Comparison of ENCODE assay signal across 8 mouse cellular contexts in genomic region chr13:13349288-13349687, GRCm38 (mm10). TPM values are rescaled to one million over a fixed set of nuclear protein-coding genes. Genes with fewer than 3 reads are reported as not detected.
DNase-seq lines count a peak whose midpoint lies in the region; ATAC-seq and TF ChIP-seq lines count a peak whose summit lies in the region.

No protein-coding gene starts in this region.

- peak; percentile 28; the same call in 1 of the 2 replicates for TF ChIP-seq CTCF in hindbrain, postnatal 0 days (IDR thresholded peaks at IDR 0.05; ENCODE audit: low read depth)
- peak; percentile 64 for TF ChIP-seq CTCF in liver, embryonic 14.5 days (IDR thresholded peaks at IDR 0.05; ENCODE audit: low read depth)

- H3K36me3 ChIP-seq in hindbrain, postnatal 0 days (ENCODE audit: insufficient read depth, low read length), result no peaks in the 10 kb centered on the region
- no peaks in the 10 kb centered on the region for H3K36me3 ChIP-seq in hindbrain, embryonic 16.5 days (ENCODE audit: control insufficient read depth, insufficient read depth, low read length)
- H3K36me3 ChIP-seq in ES-E14 (ENCODE audit: control insufficient read depth, insufficient read depth, low read length, poor library complexity, severe bottlenecking), result no peaks in the 10 kb centered on the region
- H3K36me3 ChIP-seq in liver, embryonic 14.5 days (replicated peaks; ENCODE audit: control insufficient read depth, insufficient read depth, low read depth), result no peaks in the 10 kb centered on the region

- H3K9me3 ChIP-seq in hindbrain, postnatal 0 days (ENCODE audit: low read length), result no peaks in the 10 kb centered on the region
- H3K9me3 ChIP-seq in hindbrain, embryonic 16.5 days (ENCODE audit: control insufficient read depth, low read length), result no peaks in the 10 kb centered on the region
- no peaks in the 10 kb centered on the region for H3K9me3 ChIP-seq in ES-E14 (ENCODE audit: control insufficient read depth, insufficient read depth, low read depth, low read length)
- H3K9me3 ChIP-seq in liver, embryonic 14.5 days (ENCODE audit: control insufficient read depth, low read length), result no peaks in the 10 kb centered on the region

- in situ Hi-C loops in ES-E14 (cut with MboI; ENCODE audit: low sequenced_read_pairs in 2 of 2, unreplicated experiment in 2 of 2), result loop anchor here in 1 of 2 experiments (25.0 kb wide), 1 partner anchor 762 kb away; no protein-coding TSS in a partner anchor

- no peak overlapping the region for H3K27ac ChIP-seq in hindbrain, postnatal 0 days
- H3K27ac ChIP-seq in hindbrain, embryonic 16.5 days (ENCODE audit: low read depth, low read length), result no peak overlapping the region
- no peak overlapping the region for H3K27ac ChIP-seq in ES-E14 (ENCODE audit: insufficient read depth, low read depth, low read length, poor library complexity, severe bottlenecking)
- H3K27ac ChIP-seq in liver, embryonic 14.5 days, result no peak overlapping the region

- TF ChIP-seq EP300 in liver, embryonic 14.5 days (IDR thresholded peaks at IDR 0.05; ENCODE audit: low read depth), result no peak

- H3K4me3 ChIP-seq in hindbrain, postnatal 0 days (ENCODE audit: low read length), result no peak overlapping the region
- H3K4me3 ChIP-seq in hindbrain, embryonic 16.5 days (ENCODE audit: low read length), result no peak overlapping the region
- H3K4me3 ChIP-seq in ES-E14 (ENCODE audit: insufficient read depth in 1 of 2, low read depth in 1 of 2, low read length in 2 of 2, poor library complexity in 1 of 2, severe bottlenecking in 1 of 2), result no peak overlapping the region
- no peak overlapping the region for H3K4me3 ChIP-seq in liver, embryonic 14.5 days (ENCODE audit: insufficient read depth in 1 of 2, low read depth in 2 of 2, low read length in 2 of 2)

- no peak for ATAC-seq in hindbrain, postnatal 0 days
- no peak for ATAC-seq in hindbrain, embryonic 16.5 days
- no peak for ATAC-seq in liver, embryonic 14.5 days (ENCODE audit: insufficient read depth)
- no peak for ATAC-seq in erythroblast, adult 5-6 weeks (replicated peaks; ENCODE audit: low FRiP score, poor library complexity, severe bottlenecking)

- peak; percentile 21 for DNase-seq in hindbrain, postnatal 0 days (ENCODE audit: low spot score)
- DNase-seq in ES-E14 (ENCODE audit: low read depth, low spot score), result peak; percentile 63
- DNase-seq in brain, adult 2 months (ENCODE audit: low read depth, low spot score), result peak; percentile 20
- DNase-seq in gastrocnemius, postnatal 4 days (ENCODE audit: low spot score in 2 of 2), result peak; percentile 51 to 66
- DNase-seq in liver, embryonic 14.5 days (ENCODE audit: low read depth in 3 of 3, low spot score in 3 of 3), result peak; percentile 4 to 39 (median 30)
- DNase-seq in retina, postnatal 7 days (ENCODE audit: low read depth, low spot score), result peak; percentile 3

- 69% methylated on average over 4 of the region's 4 CpGs for WGBS in hindbrain, postnatal 0 days
- WGBS in hindbrain, embryonic 16.5 days, result 69% methylated on average over 4 of the region's 4 CpGs
- 58% methylated on average over 4 of the region's 4 CpGs for WGBS in liver, embryonic 14.5 days (ENCODE audit: insufficient replicate concordance)

- H3K4me2 ChIP-seq in hindbrain, postnatal 0 days (ENCODE audit: low read depth, low read length), result no peak overlapping the region
- H3K4me2 ChIP-seq in hindbrain, embryonic 16.5 days (ENCODE audit: low read length), result no peak overlapping the region
- H3K4me2 ChIP-seq in liver, embryonic 14.5 days (ENCODE audit: low read depth), result no peak overlapping the region

- no peaks in the 10 kb centered on the region for H3K4me1 ChIP-seq in hindbrain, postnatal 0 days (ENCODE audit: insufficient read depth, low read length)
- H3K4me1 ChIP-seq in hindbrain, embryonic 16.5 days (ENCODE audit: control insufficient read depth, insufficient read depth, low read depth, low read length), result no peaks in the 10 kb centered on the region
- peaks cover 0 to 3% of the 10 kb centered on the region in 2 experiments; a peak in 1 of 4 replicates for H3K4me1 ChIP-seq in ES-E14 (ENCODE audit: control insufficient read depth in 2 of 2, insufficient read depth in 2 of 2, low read length in 2 of 2, poor library complexity in 1 of 2)
- no peaks in the 10 kb centered on the region for H3K4me1 ChIP-seq in liver, embryonic 14.5 days (replicated peaks; ENCODE audit: control insufficient read depth in 2 of 2, insufficient read depth in 2 of 2, low read length in 1 of 2)

- no peak overlapping the region for H3K9ac ChIP-seq in hindbrain, postnatal 0 days (replicated peaks; ENCODE audit: low read length)
- H3K9ac ChIP-seq in hindbrain, embryonic 16.5 days (ENCODE audit: low read depth, low read length), result no peak overlapping the region
- no peak overlapping the region for H3K9ac ChIP-seq in ES-E14 (ENCODE audit: insufficient read depth, low read depth, low read length, poor library complexity, severe bottlenecking)
- no peak overlapping the region for H3K9ac ChIP-seq in liver, embryonic 14.5 days (replicated peaks)

- H3K27me3 ChIP-seq in hindbrain, postnatal 0 days (ENCODE audit: insufficient read depth, low read length), result no peaks in the 10 kb centered on the region
- no peaks in the 10 kb centered on the region for H3K27me3 ChIP-seq in hindbrain, embryonic 16.5 days (replicated peaks; ENCODE audit: control insufficient read depth, insufficient read depth, low read length)
- H3K27me3 ChIP-seq in liver, embryonic 14.5 days (ENCODE audit: control insufficient read depth, insufficient read depth, low read length), result no peaks in the 10 kb centered on the region

TF ChIP-seq in ES-E14, 5 proteins besides CTCF, POLR2A, EP300 and RAD21:
- TF ChIP-seq ZC3H11A (IDR thresholded peaks at IDR 0.05; ENCODE audit: borderline replicate concordance, low read depth, low read length) (no peak), CHD2 (IDR thresholded peaks at IDR 0.05; ENCODE audit: low read depth, low read length) (no peak), ZNF384 (IDR thresholded peaks at IDR 0.05; ENCODE audit: low read depth, low read length) (no peak), HCFC1 (IDR thresholded peaks at IDR 0.05; ENCODE audit: borderline replicate concordance, insufficient read depth, low read length) (no peak), MAFK (IDR thresholded peaks at IDR 0.05; ENCODE audit: insufficient read depth, low read depth, low read length) (no peak)

RNA-seq across cellular contexts. Expression of gene Gpr137b, which starts 44.5 kb away (rescaled TPM):
- 20.9 and 32.0 TPM in 2 replicates for total RNA-seq in hindbrain, postnatal 0 days (2014; rRNA removed)
- 23.3 and 23.5 TPM in 2 replicates for polyA plus RNA-seq in hindbrain, postnatal 0 days (2015; fragmentation: Nextera tagmentation; extraction: Ambion mirVana)
- polyA plus RNA-seq in hindbrain, embryonic 16.5 days (2015; fragmentation: Nextera tagmentation; extraction: Ambion mirVana), result 25.8 and 26.1 TPM in 2 replicates
- 23.7 and 24.8 TPM in 2 replicates for total RNA-seq in ES-E14 (2012; rRNA removed)
- 10 to 100 TPM; 11.0 to 12.9 TPM for total RNA-seq in gastrocnemius, postnatal 4 days (2021)
- polyA plus RNA-seq in liver, embryonic 14.5 days (2012; rRNA removed), result 2.4 and 2.5 TPM in 2 replicates
- 2.0 and 2.1 TPM in 2 replicates for polyA plus RNA-seq in liver, embryonic 14.5 days (2014; fragmentation: Nextera tagmentation; extraction: Ambion mirVana)
- 3.1 and 3.7 TPM in 2 replicates for total RNA-seq in erythroblast, adult 5-6 weeks (2015; ENCODE audit: low replicate concordance)
- 5.6 and 14.9 TPM in 2 replicates for total RNA-seq in erythroblast, adult 5-6 weeks (2017; ENCODE audit: low replicate concordance)

Comparison
In these comparisons a context has a peak if more than half of its experiments do, and no peak if none do; other contexts are left out.
1. DNase-seq: peak in every context shown above with its lines; median percentile 63 in ES-E14; 58 in gastrocnemius, postnatal 4 days; 30 in liver, embryonic 14.5 days; 21 in hindbrain, postnatal 0 days; 20 in brain, adult 2 months; 3 in retina, postnatal 7 days.